Mouse (Mus musculus) left cerebral cortex, adult 2 months (tissue): Measurements from ENCODE around the gene Zfp710. TPM values are rescaled to one million over a fixed set of nuclear protein-coding genes. Genes with fewer than 3 reads are reported as not detected.

Experiments
- DNase-seq, 2 experiments: peaks; one replicate each; pipeline ENCODE4 v3.0.0; 2021 to 2022; ENCODE audit warnings: low spot score in 2 of 2, mixed read lengths in 1 of 2; ENCODE audit errors: extremely low spot score in 1 of 2
- H3K27ac ChIP-seq: fragments of 200-600 bp; 2 replicates; pipeline ENCODE4 v1.8.1; 2022
- H3K4me3 ChIP-seq: fragments of 200-600 bp; 2 replicates; pipeline ENCODE4 v1.8.1; 2022
- CTCF ChIP-seq: fragments of 200-600 bp; IDR thresholded peaks from 2 replicates; pipeline ENCODE4 v1.8.1; 2022; ENCODE audit warnings: antibody characterized with exemption, mild to moderate bottlenecking, moderate library complexity
- intact Hi-C: fragments of 180-260 bp; cut with DNase I; formaldehyde crosslinking; loops from one replicate; pipeline ENCODE4 v1.15.1; 2025
- total RNA-seq, 2 experiments: library from RNA; stranded (reverse); gene quantifications; 2 replicates each; pipeline ENCODE4 v1.2.3; 2021

Zfp710 gene
- total RNA-seq, 2 experiments from 2014 or later: 18.9 to 21.7 TPM

DNA sequence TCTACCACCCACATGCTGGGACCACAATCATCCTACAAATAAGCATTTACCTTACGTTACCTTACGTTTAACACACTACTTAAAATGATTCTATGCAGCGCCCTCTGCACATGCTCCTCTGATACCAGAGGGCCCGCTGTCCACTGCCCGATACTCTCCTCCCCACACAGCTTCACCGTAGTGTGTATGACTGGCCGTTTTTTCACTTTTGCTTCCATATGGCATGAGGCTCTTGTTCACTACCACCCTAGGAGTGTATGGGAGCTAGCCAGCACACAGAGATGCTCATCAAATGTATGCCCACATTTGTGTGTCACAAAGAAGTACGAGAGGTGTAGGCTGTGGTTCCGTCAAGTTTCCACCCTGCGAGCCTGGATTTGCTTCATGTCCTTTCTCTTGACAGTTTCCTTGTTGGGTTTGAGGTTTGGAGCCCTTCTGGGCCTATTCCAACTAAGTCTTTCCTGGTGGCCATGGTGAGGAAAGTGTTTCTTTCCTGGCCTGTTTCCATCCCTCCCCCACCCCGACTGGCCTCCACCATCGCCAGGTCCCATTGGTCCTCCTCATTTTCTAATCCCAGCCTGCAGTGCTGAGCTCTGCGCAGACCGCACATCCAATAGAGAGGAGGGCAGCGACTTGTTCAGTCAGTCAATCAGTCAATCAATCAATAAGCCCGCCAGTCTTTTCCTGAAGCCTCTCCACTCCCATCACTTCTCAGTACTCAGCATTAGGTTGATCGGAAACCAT lies 37.6 kb downstream of the Zfp710 start:
- H3K27ac ChIP-seq: no peak overlapping the region
- TF ChIP-seq CTCF: no peak
- no peak for DNase-seq
- intact Hi-C loops: no loop called here
- H3K4me3 ChIP-seq: no peak overlapping the region

DNA sequence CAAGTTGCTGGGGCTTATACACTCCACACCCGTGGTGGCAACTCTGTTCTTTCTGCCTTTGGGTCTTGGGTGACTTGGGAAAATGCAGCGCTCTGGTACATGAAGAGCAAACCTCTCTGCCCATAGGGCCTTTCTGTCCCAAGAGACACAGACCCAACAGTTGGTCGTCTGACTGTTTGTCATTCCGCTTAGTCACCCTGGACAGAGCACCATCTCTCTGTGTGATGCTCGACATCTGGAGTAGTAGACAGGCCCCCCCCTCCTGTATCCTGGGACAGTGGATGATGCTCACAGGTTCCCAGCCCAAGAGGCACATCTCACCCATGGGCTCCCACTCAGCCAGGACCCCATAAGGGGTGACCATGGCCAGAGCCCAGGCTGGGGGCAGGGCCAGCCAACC lies 38.6 kb downstream of the Zfp710 start:
- DNase-seq: no peak
- intact Hi-C loops: no loop called here
- Histone ChIP-seq H3K27ac (no peak overlapping the region), H3K4me3 (no peak overlapping the region)
- no peak for TF ChIP-seq CTCF

DNA sequence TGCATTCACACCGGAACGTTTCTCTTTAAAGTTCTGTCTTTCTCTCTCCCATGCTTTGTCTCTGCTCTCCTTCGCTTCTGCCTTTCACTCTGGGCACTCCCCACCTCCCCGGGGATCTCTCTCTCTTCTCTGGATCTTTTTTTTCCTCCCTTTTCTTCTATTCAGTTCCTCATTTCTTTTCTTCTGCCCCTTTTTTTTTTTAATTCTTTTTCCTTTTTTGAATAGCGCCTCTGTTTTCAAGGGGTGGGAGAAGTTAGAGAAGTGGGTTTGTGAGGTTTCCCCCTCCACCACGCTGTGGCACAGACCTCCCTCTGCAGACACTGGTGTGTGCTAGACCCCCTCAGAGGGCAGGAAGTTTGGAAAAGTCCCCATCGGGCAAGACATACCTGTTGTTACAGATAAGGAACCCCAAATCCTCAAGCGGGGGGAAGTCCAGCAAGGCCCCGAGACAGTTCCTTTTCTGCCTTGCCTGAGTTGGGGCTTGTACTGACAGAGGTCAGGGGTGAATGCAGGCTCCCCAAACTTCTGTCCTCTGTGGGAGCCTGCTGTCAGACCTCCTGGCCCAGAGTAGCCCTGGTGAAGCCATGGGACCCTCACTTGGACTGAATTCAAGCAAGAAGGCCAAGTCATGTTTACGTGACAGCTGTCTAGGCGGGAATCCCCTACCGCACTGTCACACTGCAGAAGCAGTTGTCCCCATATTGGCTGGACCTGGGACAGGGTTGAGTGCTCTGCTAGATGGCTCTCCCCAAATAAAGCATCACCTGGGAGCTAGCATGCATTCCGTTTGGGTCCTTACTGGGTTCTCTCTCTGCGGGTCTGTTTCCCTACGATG lies 39.5 kb downstream of the Zfp710 start:
- intact Hi-C loops: no loop called here
- TF ChIP-seq CTCF: no peak
- Histone ChIP-seq H3K4me3 (no peak overlapping the region), H3K27ac (no peak overlapping the region)
- DNase-seq: no peak

DNA sequence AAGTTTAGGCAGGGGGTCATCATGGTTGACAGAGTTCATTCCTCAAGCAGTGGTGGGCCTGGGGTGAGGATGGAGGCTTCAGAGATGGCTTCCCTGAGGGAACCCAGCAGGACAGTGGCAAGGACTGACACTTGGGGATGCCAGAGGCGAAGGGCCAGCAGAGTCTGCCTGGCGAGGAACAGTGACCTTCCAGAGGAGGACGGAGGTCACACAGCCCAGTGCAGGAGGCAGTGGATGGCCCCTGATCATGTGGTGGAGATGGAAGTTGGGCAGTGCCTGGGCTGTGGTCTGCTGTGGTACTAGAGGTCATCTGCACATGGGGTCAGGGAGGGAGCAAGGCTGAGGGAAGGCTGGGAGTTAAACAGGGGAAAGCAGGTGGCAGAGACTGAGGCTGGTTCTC lies 40.6 kb downstream of the Zfp710 start:
- no peak for DNase-seq
- H3K4me3 ChIP-seq: no peak overlapping the region
- no peak for TF ChIP-seq CTCF
- intact Hi-C loops: no loop called here
- H3K27ac ChIP-seq: no peak overlapping the region

DNA sequence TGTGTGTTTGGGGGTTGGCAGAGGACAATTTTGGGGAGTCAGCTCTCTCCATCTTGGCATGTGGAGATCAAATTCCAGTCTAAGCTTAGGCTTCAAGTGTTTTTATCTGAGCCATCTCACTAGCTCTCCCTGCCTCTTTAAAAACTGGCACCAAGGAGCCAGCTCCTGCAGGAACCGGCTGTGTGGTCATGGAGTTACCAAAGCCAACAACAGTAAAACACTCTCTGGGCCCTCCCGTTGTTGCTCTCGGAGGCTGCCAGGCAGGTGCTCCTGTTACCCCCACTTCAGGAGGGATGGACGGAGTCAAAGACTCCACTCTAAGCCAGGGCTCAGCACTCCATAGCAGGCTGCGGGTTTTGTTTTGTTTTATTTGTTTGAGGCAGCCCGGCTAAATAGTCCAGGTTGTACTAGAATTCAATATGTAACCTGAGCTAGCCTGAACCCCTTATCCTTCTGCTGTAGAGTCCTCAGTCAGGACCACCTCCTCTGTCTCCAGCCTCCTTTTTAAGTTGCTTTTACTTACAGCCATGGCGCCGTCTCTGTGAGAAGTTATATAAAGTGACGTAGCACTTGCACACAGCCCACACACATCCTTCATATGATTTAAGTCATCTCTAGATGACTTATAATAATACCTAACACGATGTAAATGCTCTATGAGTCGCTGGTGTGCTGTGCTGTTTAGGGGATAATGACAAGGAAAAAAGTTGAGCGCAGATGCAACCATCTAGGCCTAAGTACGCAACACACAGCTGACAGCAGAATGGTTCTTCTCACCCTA lies 42.3 kb downstream of the Zfp710 start:
- H3K27ac ChIP-seq: peak overlapping the region; percentile 76
- no peak for DNase-seq
- TF ChIP-seq CTCF: no peak
- H3K4me3 ChIP-seq: no peak overlapping the region
- intact Hi-C loops: no loop called here

DNA sequence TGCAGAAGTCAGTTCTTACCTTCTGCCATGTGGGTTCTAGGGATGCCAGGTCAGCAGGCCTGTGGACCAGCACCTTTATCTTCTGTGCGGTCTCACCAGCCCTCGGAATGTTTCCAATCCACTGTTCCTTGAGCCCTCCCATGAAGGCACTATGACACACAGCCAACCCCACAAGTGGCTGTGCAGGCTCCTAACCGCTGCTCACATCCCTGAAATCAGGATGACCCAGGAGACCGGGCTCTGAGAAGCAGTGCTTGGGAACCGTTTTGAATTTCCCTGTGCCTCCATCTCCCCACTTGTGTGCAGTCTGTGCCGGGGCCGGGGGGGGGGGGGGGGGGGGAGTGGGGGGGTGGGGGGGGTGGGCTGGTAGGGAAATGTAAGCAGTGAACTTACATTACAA lies 43.7 kb downstream of the Zfp710 start:
- intact Hi-C loops: no loop called here
- Histone ChIP-seq H3K4me3 (no peak overlapping the region), H3K27ac (no peak overlapping the region)
- DNase-seq: no peak
- no peak for TF ChIP-seq CTCF

DNA sequence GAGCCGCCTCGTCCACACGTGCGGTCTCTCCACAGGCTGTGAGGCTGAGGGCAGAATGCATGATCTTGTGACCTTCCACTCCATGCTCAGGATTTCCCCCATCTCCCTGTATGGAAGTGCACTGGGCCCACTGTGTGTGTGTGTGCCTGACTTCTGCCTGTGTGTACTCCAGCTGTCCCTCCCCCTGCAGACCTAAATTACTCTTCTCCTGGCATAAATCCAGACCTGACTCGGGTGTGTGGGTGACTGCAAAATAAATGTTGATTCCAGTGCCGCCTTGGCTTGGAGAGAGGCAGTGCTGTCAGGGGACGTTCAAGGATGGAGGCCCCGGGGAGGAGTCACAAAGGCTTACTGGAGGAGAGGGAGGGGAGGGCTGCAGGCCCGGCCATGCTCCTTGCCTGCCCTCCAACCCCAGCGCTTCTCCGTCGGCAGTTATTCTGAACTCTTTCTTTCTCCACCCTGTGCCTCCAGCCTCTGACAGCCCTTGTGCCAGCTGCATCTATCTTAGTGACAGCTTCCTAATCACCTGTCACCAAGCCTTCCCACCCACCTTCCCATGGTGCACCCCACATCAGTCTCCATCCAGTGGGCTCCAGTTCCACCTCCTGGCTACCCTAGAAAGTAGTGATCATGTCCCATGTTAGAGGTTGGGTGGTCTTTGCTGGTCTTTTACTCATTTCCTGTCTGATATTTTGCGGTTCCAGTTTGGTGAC lies 45.2 kb downstream of the Zfp710 start:
- peak; percentile 48 to 53 for DNase-seq
- peak overlapping the region; percentile 55; the same call in 1 of the 2 replicates for H3K27ac ChIP-seq
- intact Hi-C loops: no loop called here

DNA sequence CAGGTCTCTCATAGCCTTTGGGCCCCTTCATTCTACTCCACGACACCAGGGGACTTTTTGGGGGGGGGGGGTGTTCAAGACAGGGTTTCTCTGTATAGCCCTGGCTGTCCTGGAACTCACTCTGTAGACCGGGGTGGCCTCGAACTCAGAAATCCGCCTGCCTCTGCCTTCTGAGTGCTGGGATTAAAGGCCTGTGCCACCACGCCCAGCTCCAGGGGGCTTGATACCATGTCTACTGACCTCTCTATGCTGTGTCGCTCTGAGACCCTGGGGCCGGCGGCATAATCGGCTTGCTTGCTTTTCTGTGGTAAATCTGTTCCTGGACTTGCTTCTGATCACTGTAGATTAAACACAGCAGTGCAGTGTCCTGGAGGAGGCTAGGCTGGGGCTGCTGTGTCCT lies 46.6 kb downstream of the Zfp710 start:
- H3K27ac ChIP-seq: no peak overlapping the region; the same call in 1 of the 2 replicates
- DNase-seq: no peak
- no peak overlapping the region for H3K4me3 ChIP-seq
- TF ChIP-seq CTCF: no peak
- intact Hi-C loops: no loop called here

More for the DNA sequence above, 45.2 kb downstream of the Zfp710 start:
- H3K4me3 ChIP-seq: no peak overlapping the region
- TF ChIP-seq CTCF: no peak

DNA sequence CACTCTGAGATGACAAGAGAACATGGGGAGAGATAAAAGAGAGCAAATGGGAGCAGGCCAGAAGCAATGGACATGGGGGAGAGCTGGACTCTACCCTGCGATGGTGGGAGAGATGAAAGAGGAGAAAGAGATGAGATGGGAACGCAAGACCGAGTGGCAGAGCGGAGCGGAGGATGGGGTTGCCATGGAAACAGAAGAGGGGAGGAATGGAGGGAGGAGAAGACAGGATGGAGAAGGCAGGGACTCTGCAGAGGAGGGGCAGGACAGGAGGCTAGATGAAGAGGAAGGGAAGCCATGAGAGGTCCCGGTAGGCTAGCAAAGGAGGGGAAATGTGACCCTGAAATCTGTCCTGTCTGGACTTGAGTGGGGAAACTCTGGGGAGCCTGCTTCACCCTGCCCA lies 47.7 kb downstream of the Zfp710 start:
- intact Hi-C loops: no loop called here
- DNase-seq: peak; percentile 53 to 61
- no peak for TF ChIP-seq CTCF
- H3K27ac ChIP-seq: peak overlapping the region; percentile 77
- no peak overlapping the region for H3K4me3 ChIP-seq

DNA sequence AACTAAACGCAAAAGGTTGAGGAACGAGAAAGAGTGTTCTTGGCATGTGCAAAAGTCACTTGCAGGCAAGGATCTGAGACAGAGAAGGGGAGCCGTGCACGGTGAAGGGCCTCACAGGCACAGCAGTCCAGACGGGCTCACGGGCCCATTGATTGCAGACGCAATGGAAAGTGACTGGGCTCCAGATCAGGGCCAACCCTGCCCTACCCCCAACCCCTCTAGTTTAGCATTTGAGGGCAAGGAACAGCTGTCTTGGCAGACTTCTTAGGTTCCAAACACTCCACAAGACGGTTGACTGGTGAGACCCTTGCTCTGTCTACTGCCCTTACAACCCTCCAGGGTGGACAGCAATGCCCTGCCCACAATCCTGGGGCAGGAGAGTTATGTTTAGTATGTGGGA lies 48.9 kb downstream of the Zfp710 start:
- H3K27ac ChIP-seq: no peak overlapping the region
- no peak for TF ChIP-seq CTCF
- intact Hi-C loops: no loop called here
- H3K4me3 ChIP-seq: no peak overlapping the region
- DNase-seq: no peak

DNA sequence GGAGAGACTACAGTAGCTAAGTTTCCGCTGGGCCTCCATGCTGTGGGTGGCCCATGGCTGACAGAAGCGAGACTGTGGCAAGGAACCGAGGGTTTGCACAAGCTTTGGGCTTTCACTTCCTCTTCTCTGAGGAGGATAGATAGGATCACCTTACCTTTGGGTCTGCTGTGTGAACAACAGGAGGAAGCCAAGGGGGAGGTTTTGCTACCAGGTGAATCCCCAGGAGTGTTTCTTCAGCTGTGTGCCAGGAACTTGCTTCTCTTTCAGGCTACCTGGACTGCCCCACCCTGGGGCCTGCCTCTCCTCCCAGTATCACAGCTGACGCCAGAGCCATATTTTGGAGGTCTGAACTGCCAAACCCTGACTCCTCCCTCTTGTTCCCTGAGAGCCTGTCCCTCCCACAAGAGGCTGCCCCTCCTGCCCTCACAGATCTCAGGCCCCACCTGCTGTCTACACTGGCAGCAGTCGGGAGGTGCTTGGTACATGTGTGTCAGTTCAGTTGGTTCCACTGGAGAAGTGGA lies 50.4 kb downstream of the Zfp710 start:
- no peak for TF ChIP-seq CTCF
- intact Hi-C loops: no loop called here
- peak overlapping the region; percentile 55; the same call in 1 of the 2 replicates for H3K27ac ChIP-seq
- no peak overlapping the region for H3K4me3 ChIP-seq
- DNase-seq: no peak
